Mouse (Mus musculus) mammary gland, adult 2 months (tissue): ENCODE results near the gene Ccl21a. TPM values are rescaled to one million over a fixed set of nuclear protein-coding genes. Genes with fewer than 3 reads are reported as not detected.

Experiments used
- polyA plus RNA-seq: library from polyadenylated mRNA; depleted of rRNA; stranded (reverse); fragments of >200 nt; gene quantifications from 2 replicates; pipeline ENCODE4 v1.2.3, GENCODE M21; 2012; ENCODE audit warnings: low replicate concordance; rRNA removed

Ccl21a gene
- 306 and 313 TPM in 2 replicates for polyA plus RNA-seq

GRCm38 (mm10) chr4:42773893-42774292 is at the start of gene Ccl21a:
Gene Ccl21a, minus strand, starts transcription at chr4:42773993.

GRCm38 (mm10) chr4:42756477-42756876 is 17.3 kb downstream of the Ccl21a start, which contains the start of gene Ccl19:
Gene Ccl19, minus strand, starts transcription at chr4:42756577.

DNA sequence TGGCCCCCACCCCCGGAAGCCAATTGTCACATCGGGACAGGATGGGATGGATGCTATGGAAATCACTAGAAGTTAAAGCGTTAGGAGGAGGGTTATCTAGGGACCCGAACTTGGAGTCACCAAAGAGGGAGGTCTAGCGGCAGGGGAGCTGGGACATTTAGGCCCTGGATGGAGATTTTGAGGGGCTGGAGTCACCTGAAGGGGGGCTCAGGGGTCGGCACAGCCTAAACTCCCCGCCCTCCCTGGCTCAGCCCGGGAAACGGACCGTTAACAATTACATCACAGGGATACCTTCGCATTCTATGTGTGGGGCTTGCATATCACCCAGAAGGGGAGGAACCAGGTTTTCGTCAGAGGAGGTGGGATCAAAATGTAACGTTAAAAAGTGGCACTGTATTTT is 38.5 kb downstream of the Ccl21a start, which contains the start of gene 4930578G10Rik:
Gene 4930578G10Rik (plus strand): TSS at position 301 of the 400 bp plus-strand sequence.

Other genes with a start within 250 kb of the Ccl21a start
- gene Fam205a2, start 245.8 kb downstream of the Ccl21a start, polyA plus RNA-seq = not detected in 2 replicates
- gene Gm10591, start 161.8 kb downstream of the Ccl21a start, polyA plus RNA-seq = 2.5 TPM in 1 of 2 replicates, not detected in the other
- 31.8 and 49.0 TPM in 2 replicates for gene Gm2564, start 144.3 kb downstream of the Ccl21a start, polyA plus RNA-seq
- not detected in 2 replicates for gene Ccl27b, start 118.7 kb downstream of the Ccl21a start, polyA plus RNA-seq
- 0.37 and 0.47 TPM in 2 replicates for gene Il11ra2, start 112.1 kb downstream of the Ccl21a start, polyA plus RNA-seq
- gene 4930578G10Rik, start 38.4 kb downstream of the Ccl21a start, polyA plus RNA-seq = not detected in 2 replicates
- 216 and 459 TPM in 2 replicates for gene Ccl19, start 17.4 kb downstream of the Ccl21a start, polyA plus RNA-seq
- gene Fam205a1, start 79.9 kb upstream of the Ccl21a start, polyA plus RNA-seq = 0.03 TPM in 1 of 2 replicates, not detected in the other
- not detected in 2 replicates for gene Gm12394, start 82.8 kb upstream of the Ccl21a start, polyA plus RNA-seq
- gene Fam205c, start 100.2 kb upstream of the Ccl21a start, polyA plus RNA-seq = not detected in 2 replicates
- gene Phf24, start 142.7 kb upstream of the Ccl21a start, polyA plus RNA-seq = 3.0 and 3.5 TPM in 2 replicates
- 9.8 and 16.5 TPM in 2 replicates for gene Dnajb5, start 175.8 kb upstream of the Ccl21a start, polyA plus RNA-seq
- not detected in 2 replicates for gene 1700022I11Rik, start 195.6 kb upstream of the Ccl21a start, polyA plus RNA-seq
- 117 and 213 TPM in 2 replicates for gene Vcp, start 226.5 kb upstream of the Ccl21a start, polyA plus RNA-seq
- gene Fancg, start 236.5 kb upstream of the Ccl21a start, polyA plus RNA-seq = 17.9 and 18.1 TPM in 2 replicates